Mouse (Mus musculus): Measurements from ENCODE around the gene Hmcn2. TPM values are rescaled to one million over a fixed set of nuclear protein-coding genes. Genes with fewer than 3 reads are reported as not detected.
A peak's percentile ranks its signal among the peaks of the same experiment; 100 is the strongest.

The Hmcn2 gene
- polyA plus RNA-seq, 1 experiment, result 16.8 TPM

DNA sequence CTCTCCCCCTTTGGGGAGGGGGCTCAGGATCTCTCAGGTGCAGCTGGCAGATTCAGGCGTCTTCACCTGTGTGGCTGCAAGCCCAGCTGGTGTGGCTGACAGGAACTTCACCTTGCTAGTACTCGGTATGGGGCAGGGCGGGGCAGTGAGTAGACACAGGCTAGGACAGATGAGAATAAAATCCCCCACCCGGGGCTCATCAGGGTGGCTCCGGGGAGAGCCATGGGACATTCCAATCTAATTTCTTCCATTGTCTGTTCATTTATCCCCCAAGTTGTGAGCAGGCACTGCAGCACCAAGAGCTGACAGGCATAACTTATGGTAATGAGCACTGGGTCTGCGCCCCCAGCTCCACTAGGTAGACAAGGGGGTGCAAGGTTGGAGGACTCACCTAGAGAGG, 108.4 kb downstream of the Hmcn2 start:
- DNase-seq, result no peak
- TF ChIP-seq POLR2A (IDR thresholded peaks at IDR 0.05; ENCODE audit: borderline replicate concordance, extremely low read depth, low read depth, low read length) (no peak), CTCF (IDR thresholded peaks at IDR 0.05; ENCODE audit: insufficient read depth, low read length) (no peak)
- Histone ChIP-seq H3K4me3 (replicated peaks; ENCODE audit: extremely low read depth, low read depth, low read length) (no peak overlapping the region), H3K4me1 (ENCODE audit: control insufficient read depth, insufficient read depth, low read length) (no peaks in the 10 kb centered on the region)
- WGBS, result 66% methylated on average over 6 of the region's 6 CpGs

DNA sequence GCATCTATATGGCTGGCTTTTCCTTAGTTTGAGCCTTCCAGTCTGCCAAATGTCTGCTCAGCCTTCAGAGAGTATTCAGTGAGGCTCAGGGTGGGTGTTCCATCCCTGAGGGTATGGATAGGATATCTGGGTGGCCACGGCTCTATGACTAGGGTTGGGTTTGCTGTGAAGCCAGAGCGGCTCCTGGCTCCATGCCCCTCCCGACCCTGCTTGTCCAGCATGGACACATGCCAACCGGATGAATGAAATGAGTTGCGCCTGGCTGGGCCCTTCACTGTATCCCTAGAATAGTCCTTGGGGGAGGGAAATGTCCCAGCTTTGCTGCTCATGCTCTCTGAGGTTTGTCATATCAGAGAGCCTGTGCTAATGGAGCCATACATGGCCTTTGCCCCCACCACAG, 117.3 kb downstream of the Hmcn2 start:
- no peak overlapping the region for H3K4me3 ChIP-seq (replicated peaks; ENCODE audit: extremely low read depth, low read depth, low read length)
- H3K4me1 ChIP-seq (ENCODE audit: control insufficient read depth, insufficient read depth, low read length), result no peaks in the 10 kb centered on the region
- DNase-seq, result no peak
- no peak for TF ChIP-seq POLR2A (IDR thresholded peaks at IDR 0.05; ENCODE audit: borderline replicate concordance, extremely low read depth, low read depth, low read length)
- no peak for TF ChIP-seq CTCF (IDR thresholded peaks at IDR 0.05; ENCODE audit: insufficient read depth, low read length)
- 63% methylated on average over 5 of the region's 5 CpGs for WGBS

DNA sequence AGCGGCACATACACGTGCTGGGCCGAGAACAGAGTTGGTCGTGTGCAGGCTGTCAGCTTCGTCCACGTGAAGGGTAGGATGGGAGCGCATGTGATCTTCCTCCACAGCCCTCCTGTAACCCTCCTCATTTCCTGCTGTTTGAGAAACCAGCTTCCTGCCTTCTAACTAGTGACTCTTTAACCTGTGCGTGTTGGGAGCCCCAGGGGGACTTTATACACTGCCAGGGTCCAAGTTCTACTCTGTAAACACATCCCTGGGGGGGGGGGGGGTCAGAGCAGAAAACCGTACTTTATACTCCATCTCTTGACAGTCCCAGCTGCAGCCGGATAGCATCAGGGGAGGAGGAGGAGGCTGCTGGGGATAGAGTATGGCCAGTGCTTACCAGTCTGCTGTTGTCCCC, 120.5 kb downstream of the Hmcn2 start:
- 46% methylated on average over 10 of the region's 10 CpGs for WGBS
- H3K4me3 ChIP-seq (replicated peaks; ENCODE audit: extremely low read depth, low read depth, low read length), result no peak overlapping the region

DNA sequence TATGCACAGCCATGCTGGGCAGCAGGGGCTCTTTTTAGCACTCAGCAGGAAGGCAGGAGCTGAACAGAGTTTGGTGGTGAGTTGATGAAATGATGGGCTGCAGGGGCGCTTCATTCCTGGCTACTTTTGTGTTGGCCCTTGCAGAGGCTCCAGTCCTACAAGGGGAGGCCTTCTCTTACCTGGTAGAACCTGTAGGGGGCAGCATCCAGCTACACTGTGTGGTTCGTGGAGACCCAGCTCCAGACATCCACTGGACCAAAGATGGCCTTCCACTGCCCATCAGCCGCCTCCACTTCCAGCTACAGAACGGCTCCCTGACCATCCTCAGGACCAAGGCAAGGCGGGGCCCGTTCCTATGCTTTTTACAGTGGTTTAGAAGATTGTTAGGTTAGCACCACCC, 121.4 kb downstream of the Hmcn2 start:
- Histone ChIP-seq H3K4me1 (ENCODE audit: control insufficient read depth, insufficient read depth, low read length) (no peaks in the 10 kb centered on the region), H3K4me3 (replicated peaks; ENCODE audit: extremely low read depth, low read depth, low read length) (no peak overlapping the region)
- DNase-seq, result peak; percentile 40
- peak; percentile 75 for TF ChIP-seq CTCF (IDR thresholded peaks at IDR 0.05; ENCODE audit: insufficient read depth, low read length)
- TF ChIP-seq POLR2A (IDR thresholded peaks at IDR 0.05; ENCODE audit: borderline replicate concordance, extremely low read depth, low read depth, low read length), result no peak
- WGBS, result 39% methylated on average over 6 of the region's 6 CpGs

More for the DNA sequence above, 120.5 kb downstream of the Hmcn2 start:
- DNase-seq, result no peak
- TF ChIP-seq CTCF (IDR thresholded peaks at IDR 0.05; ENCODE audit: insufficient read depth, low read length) (no peak), POLR2A (IDR thresholded peaks at IDR 0.05; ENCODE audit: borderline replicate concordance, extremely low read depth, low read depth, low read length) (no peak)
- no peaks in the 10 kb centered on the region for H3K4me1 ChIP-seq (ENCODE audit: control insufficient read depth, insufficient read depth, low read length)

DNA sequence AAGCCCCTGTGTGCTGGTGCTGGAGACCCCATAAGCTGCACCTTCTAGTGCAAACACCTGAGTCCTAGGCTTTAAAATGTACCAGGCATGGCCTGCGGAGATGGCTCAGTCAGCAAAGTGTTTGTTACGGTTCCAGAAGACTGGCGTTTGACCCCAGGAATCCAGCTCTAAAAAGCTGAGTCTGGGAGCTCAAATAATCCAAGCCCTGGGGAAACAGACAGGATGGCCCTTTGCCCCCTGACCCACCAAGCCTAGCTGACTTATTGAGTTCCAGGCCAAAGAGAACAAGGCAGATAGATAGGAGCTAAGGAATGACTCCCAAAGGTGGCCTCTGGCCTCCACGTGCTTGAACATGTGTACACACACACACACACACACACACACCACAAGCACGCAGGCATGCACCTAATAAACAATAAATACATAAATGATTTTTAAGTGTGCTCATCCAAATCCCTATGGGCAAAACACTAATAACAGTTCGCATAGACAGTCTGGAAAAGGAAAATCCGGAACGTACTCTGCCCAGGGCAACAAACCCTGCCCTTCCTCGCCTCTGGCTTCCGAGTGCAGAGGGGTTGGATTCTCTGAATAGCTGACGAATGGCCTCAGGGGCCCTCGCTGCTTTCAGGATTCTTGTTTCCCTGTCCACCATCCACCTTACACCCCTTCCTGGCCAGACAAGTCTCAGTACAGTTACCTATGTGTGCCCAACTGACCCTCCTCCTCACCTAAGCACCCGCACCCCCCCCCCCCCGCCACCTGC, 123.4 kb downstream of the Hmcn2 start:
- 75% methylated on average over 14 of the region's 14 CpGs for WGBS
- no peak for DNase-seq
- TF ChIP-seq CTCF (IDR thresholded peaks at IDR 0.05; ENCODE audit: insufficient read depth, low read length) (no peak), POLR2A (IDR thresholded peaks at IDR 0.05; ENCODE audit: borderline replicate concordance, extremely low read depth, low read depth, low read length) (no peak)
- Histone ChIP-seq H3K4me3 (replicated peaks; ENCODE audit: extremely low read depth, low read depth, low read length) (no peak overlapping the region), H3K4me1 (ENCODE audit: control insufficient read depth, insufficient read depth, low read length) (no peaks in the 10 kb centered on the region)

DNA sequence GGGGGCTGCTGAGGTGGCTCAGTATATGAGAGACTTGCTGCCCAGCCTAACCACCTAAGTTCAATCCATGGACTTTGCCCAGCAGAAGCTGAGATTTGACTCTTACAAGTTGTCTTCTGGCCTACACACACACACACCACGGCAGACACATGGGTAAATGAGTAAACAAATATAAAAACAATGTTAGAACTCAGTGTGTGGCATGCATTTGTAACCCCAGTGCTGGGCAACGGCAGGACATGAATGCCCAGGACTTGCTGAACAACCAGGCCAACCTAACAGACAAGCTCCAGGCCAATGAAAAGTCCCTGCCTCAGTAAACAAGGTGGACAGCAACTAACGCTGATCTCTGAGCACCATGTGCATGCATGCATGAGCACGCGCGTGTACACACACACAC, 125.4 kb downstream of the Hmcn2 start:
- no peak for DNase-seq
- TF ChIP-seq POLR2A (IDR thresholded peaks at IDR 0.05; ENCODE audit: borderline replicate concordance, extremely low read depth, low read depth, low read length) (no peak), CTCF (IDR thresholded peaks at IDR 0.05; ENCODE audit: insufficient read depth, low read length) (no peak)
- no peak overlapping the region for H3K4me3 ChIP-seq (replicated peaks; ENCODE audit: extremely low read depth, low read depth, low read length)
- WGBS, result 79% methylated on average over 6 of the region's 6 CpGs
- no peaks in the 10 kb centered on the region for H3K4me1 ChIP-seq (ENCODE audit: control insufficient read depth, insufficient read depth, low read length)

DNA sequence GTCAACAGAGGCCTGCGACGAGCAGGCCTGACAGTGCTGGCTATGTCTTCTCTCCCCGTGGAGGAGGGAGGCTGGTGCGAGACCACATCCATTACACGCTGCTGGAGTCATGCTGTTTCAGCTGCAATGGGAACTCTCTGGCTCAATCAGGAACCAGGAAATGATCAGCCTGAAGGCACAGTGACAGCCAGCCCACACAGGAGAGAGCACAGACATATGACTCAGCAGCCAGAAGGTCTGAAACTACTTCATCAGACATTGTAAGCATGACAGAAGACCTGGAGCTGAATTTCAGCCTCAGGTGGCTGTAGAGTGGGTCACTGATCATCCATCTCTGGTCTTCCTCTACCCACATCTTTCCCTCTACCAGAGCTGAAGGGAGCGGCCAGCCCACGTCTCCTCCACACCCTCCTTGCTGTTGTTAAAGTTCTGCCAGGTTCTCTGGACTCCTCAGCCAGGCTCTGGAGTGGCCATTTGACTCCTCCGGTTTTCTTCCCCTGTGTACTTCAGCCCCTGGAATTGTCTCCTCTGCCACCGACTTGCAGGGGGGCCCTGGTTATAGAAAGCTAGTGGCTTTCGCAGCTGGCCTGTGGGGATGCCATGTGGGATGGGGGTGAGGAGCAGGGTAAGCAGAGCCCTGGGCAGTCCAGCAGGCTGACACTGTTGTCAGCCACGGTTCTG, 128.4 kb downstream of the Hmcn2 start:
- 67% methylated on average over 11 of the region's 11 CpGs for WGBS

DNA sequence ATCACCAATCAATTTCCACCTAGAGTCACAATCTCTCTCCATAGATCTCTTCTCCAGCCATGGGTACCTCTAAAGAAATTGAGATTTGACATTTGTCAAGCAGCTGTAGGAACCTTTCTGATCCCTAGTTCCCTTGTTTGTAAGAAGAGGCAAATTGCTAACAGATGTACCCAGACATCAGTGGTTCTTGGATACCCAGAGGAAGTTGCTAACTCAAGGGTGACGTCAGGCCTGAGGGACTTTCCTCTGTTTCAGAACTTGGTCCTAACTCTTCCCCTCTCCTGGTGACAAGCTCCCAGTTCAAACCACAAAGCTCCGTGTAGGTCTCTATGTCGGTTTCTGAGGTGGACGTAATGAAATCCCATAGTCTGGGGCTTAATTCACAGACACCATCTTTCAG, 131.8 kb downstream of the Hmcn2 start:
- no peak for DNase-seq
- no peaks in the 10 kb centered on the region for H3K4me1 ChIP-seq (ENCODE audit: control insufficient read depth, insufficient read depth, low read length)
- WGBS, result 73% methylated on average over 4 of the region's 4 CpGs
- no peak overlapping the region for H3K4me3 ChIP-seq (replicated peaks; ENCODE audit: extremely low read depth, low read depth, low read length)
- TF ChIP-seq POLR2A (IDR thresholded peaks at IDR 0.05; ENCODE audit: borderline replicate concordance, extremely low read depth, low read depth, low read length), result no peak
- TF ChIP-seq CTCF (IDR thresholded peaks at IDR 0.05; ENCODE audit: insufficient read depth, low read length), result no peak

More for the DNA sequence above, 128.4 kb downstream of the Hmcn2 start:
- no peak for DNase-seq
- TF ChIP-seq POLR2A (IDR thresholded peaks at IDR 0.05; ENCODE audit: borderline replicate concordance, extremely low read depth, low read depth, low read length), result no peak
- TF ChIP-seq CTCF (IDR thresholded peaks at IDR 0.05; ENCODE audit: insufficient read depth, low read length), result no peak
- Histone ChIP-seq H3K4me1 (ENCODE audit: control insufficient read depth, insufficient read depth, low read length) (no peaks in the 10 kb centered on the region), H3K4me3 (replicated peaks; ENCODE audit: extremely low read depth, low read depth, low read length) (no peak overlapping the region)

DNA sequence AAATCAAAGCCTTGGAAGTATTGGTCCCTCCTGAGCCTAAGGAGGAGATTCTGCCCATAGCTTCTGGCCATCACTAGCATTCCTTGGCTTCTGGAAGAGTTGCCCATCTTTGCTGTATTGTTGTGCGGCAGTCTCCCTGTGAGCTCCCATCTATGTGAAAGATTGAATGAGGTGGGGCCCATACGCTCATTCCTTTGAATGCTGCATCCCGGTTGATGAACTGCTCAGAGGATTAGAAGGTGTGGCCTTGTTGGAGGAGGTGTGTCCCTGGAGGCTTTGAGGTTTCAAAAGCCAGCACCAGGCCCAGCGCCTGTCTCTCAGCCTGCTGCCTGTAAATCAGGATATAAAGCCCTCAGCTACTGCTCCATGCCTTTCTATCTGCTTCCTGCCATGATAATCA, 132.2 kb downstream of the Hmcn2 start:
- no peak for DNase-seq
- WGBS, result 70% methylated on average over 4 of the region's 4 CpGs
- Histone ChIP-seq H3K4me3 (replicated peaks; ENCODE audit: extremely low read depth, low read depth, low read length) (no peak overlapping the region), H3K4me1 (ENCODE audit: control insufficient read depth, insufficient read depth, low read length) (no peaks in the 10 kb centered on the region)
- TF ChIP-seq POLR2A (IDR thresholded peaks at IDR 0.05; ENCODE audit: borderline replicate concordance, extremely low read depth, low read depth, low read length) (no peak), CTCF (IDR thresholded peaks at IDR 0.05; ENCODE audit: insufficient read depth, low read length) (no peak)

DNA sequence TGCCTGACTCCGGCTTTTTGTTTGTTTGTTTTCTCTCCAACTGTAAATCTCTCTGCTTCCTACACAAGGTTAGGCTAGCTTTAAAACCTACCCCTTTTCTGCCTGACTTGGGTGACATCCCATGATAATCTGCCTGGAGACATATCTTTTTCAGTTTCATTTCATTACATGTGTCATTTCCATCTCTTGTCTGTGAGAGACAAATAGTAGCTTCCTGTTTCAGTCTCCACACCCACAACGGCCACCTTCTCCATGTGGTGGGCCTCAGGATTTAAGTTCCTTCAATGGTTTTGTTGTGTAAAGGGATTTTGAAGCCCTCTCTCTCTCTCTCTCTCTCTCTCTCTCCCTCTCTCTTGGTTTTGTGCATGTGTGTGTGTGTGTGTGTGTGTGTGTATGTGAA, 133.3 kb downstream of the Hmcn2 start:
- TF ChIP-seq POLR2A (IDR thresholded peaks at IDR 0.05; ENCODE audit: borderline replicate concordance, extremely low read depth, low read depth, low read length), result no peak
- no peak for TF ChIP-seq CTCF (IDR thresholded peaks at IDR 0.05; ENCODE audit: insufficient read depth, low read length)
- DNase-seq, result no peak
- no peak overlapping the region for H3K4me3 ChIP-seq (replicated peaks; ENCODE audit: extremely low read depth, low read depth, low read length)
- WGBS, result 37% methylated on average over 2 of the region's 2 CpGs
- no peaks in the 10 kb centered on the region for H3K4me1 ChIP-seq (ENCODE audit: control insufficient read depth, insufficient read depth, low read length)

Measured in lung, adult 2 months (tissue).